Mouse (Mus musculus): Measurements from ENCODE around the gene Nrcam.

DNA sequence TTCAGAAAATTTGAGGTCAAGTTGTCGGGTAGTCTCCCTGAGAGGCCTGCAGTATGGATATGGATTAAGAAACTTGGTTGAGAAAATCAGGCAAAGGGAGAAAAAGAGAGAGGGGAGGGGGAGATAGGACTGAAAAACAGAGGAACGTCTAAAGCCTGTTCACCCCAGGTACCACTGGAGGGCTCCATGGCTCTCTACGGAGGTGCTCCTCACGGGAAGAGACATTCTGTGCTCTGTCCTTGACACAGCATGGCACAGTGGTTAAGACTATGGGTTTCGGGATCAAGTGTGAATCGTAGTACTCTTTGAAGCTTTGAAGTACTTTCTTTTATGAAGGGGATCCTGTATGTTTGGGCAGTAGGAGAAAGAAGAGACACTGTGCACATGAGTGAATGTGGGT, 1.2 kb upstream of the Nrcam start:
- no peak for TF ChIP-seq POLR2A (IDR thresholded peaks at IDR 0.05; ENCODE audit: low read depth, low read length)
- no peak for TF ChIP-seq CTCF (IDR thresholded peaks at IDR 0.05; ENCODE audit: extremely low read depth, insufficient read depth, insufficient read length, insufficient replicate concordance)

All from spleen, adult 2 months (tissue).